Mouse (Mus musculus) MEL (cell line): ENCODE measurements around the gene Lipt1.

Source experiments
- CHD2 ChIP-seq: IDR thresholded peaks from 2 replicates; pipeline ENCODE4 v1.6.1; 2011; ENCODE audit warnings: low read length, improper control_type of control experiment
- CTCF ChIP-seq, 3 experiments: IDR thresholded peaks in 2 of 3; conservative IDR thresholded peaks in 1 of 3; 2 replicates each; pipeline ENCODE4 v1.5.1; 2011 to 2012; ENCODE audit warnings: low read length in 3 of 3, low read depth in 2 of 3, mild to moderate bottlenecking in 2 of 3, improper control_type of control experiment in 1 of 3, inconsistent platforms in 1 of 3, mixed read lengths in 1 of 3, moderate library complexity in 1 of 3; ENCODE audit not compliant: control insufficient read depth in 1 of 3, insufficient read depth in 1 of 3, poor library complexity in 1 of 3, severe bottlenecking in 1 of 3
- MAFK ChIP-seq: IDR thresholded peaks from 2 replicates; pipeline ENCODE4 v1.6.1; 2011; ENCODE audit warnings: low read depth, mild to moderate bottlenecking, low read length, improper control_type of control experiment, borderline replicate concordance
- MAX ChIP-seq: IDR thresholded peaks from 2 replicates; pipeline ENCODE4 v1.6.1; 2011; ENCODE audit warnings: low read length, improper control_type of control experiment
- POLR2A ChIP-seq, 2 experiments: IDR thresholded peaks; 2 replicates each; pipeline ENCODE4 v1.6.1; 2011 to 2012; ENCODE audit warnings: low read length in 2 of 2, mild to moderate bottlenecking in 2 of 2, control low read depth in 1 of 2, improper control_type of control experiment in 1 of 2, low read depth in 1 of 2, moderate library complexity in 1 of 2; ENCODE audit not compliant: control insufficient read depth in 1 of 2, insufficient read depth in 1 of 2, poor library complexity in 1 of 2
- TAL1 ChIP-seq: IDR thresholded peaks from 2 replicates; pipeline ENCODE4 v1.6.1; 2012; ENCODE audit warnings: mild to moderate bottlenecking, inconsistent platforms, low read length, moderate library complexity, mixed read lengths
- TBP ChIP-seq: IDR thresholded peaks from 2 replicates; pipeline ENCODE4 v1.8.0; 2011; ENCODE audit warnings: low read depth, low read length, improper control_type of control experiment

GRCm38 (mm10) chr1:37883411-37883810 lies 11.9 kb downstream of the Lipt1 start:
- TF ChIP-seq POLR2A (IDR thresholded peaks at IDR 0.05; ENCODE audit: control insufficient read depth in 1 of 2, insufficient read depth in 1 of 2, low read depth in 1 of 2, low read length in 2 of 2, poor library complexity in 1 of 2) (no peak), TAL1 (no peak), CHD2 (no peak), TBP (no peak), MAX (no peak), CTCF (IDR thresholded peaks at IDR 0.05 in 2 of 3, conservative IDR thresholded peaks at IDR 0.05 in 1 of 3; ENCODE audit: control insufficient read depth in 1 of 3, insufficient read depth in 1 of 3, low read depth in 2 of 3, low read length in 3 of 3, poor library complexity in 1 of 3, severe bottlenecking in 1 of 3) (no peak), MAFK (no peak)
